Mouse (Mus musculus): ENCODE measurements around the gene Pitpna. TPM values are rescaled to one million over a fixed set of nuclear protein-coding genes. Genes with fewer than 3 reads are reported as not detected.
"Not testable (repeated sequence)": the region's sequence is repeated elsewhere in the genome, so short reads cannot be mapped to it uniquely, and the experiment has no call there.

The Pitpna gene
- polyA plus RNA-seq, 1 experiment from 2014 or later, result 101 TPM

- peaks cover 30% of the 10 kb centered on the region for H3K36me3 ChIP-seq
- peak overlapping the region; percentile 53; the same call in 1 of the 2 replicates for H3K9ac ChIP-seq
- no peak overlapping the region for H3K4me2 ChIP-seq
- no peaks in the 10 kb centered on the region for H3K27me3 ChIP-seq
- H3K9me3 ChIP-seq, result no peaks in the 10 kb centered on the region
- H3K4me1 ChIP-seq (replicated peaks), result peaks cover 38% of the 10 kb centered on the region
- no peak for ATAC-seq (ENCODE audit: low FRiP score)
- peak overlapping the region; percentile 40; the same call in 1 of the 2 replicates for H3K27ac ChIP-seq
- no peak overlapping the region for H3K4me3 ChIP-seq
- 65% methylated on average over 7 of the region's 7 CpGs for WGBS
These were observed 34.9 kb upstream of the Pitpna start for GRCm38 (mm10) chr11:75552906-75553482.

- peaks cover 19% of the 10 kb centered on the region for H3K4me1 ChIP-seq (replicated peaks)
- ATAC-seq (ENCODE audit: low FRiP score); H3K27ac ChIP-seq; H3K27me3 ChIP-seq; H3K9me3 ChIP-seq; H3K4me2 ChIP-seq; H3K9ac ChIP-seq; H3K4me3 ChIP-seq: not testable (repeated sequence)
- WGBS, result 96% methylated on average over 6 of the region's 6 CpGs
- peaks cover 42% of the 10 kb centered on the region for H3K36me3 ChIP-seq
These were observed 31.9 kb upstream of the Pitpna start for GRCm38 (mm10) chr11:75556006-75556405.

- no peak for ATAC-seq (ENCODE audit: low FRiP score)
- Histone ChIP-seq H3K36me3 (peaks cover 50% of the 10 kb centered on the region), H3K27ac (no peak overlapping the region), H3K4me3 (no peak overlapping the region), H3K9me3 (no peaks in the 10 kb centered on the region), H3K27me3 (no peaks in the 10 kb centered on the region), H3K9ac (no peak overlapping the region), H3K4me2 (no peak overlapping the region), H3K4me1 (replicated peaks) (peaks cover 8% of the 10 kb centered on the region)
- WGBS, result 67% methylated on average over 6 of the region's 6 CpGs
These were observed 30.8 kb upstream of the Pitpna start for GRCm38 (mm10) chr11:75557142-75557541.

- ATAC-seq (ENCODE audit: low FRiP score), result no peak
- peaks cover 59% of the 10 kb centered on the region for H3K36me3 ChIP-seq
- no peak overlapping the region for H3K9ac ChIP-seq
- no peaks in the 10 kb centered on the region for H3K9me3 ChIP-seq
- no peak overlapping the region for H3K4me2 ChIP-seq
- no peak overlapping the region for H3K4me3 ChIP-seq
- no peak overlapping the region for H3K27ac ChIP-seq
- no peaks in the 10 kb centered on the region for H3K4me1 ChIP-seq (replicated peaks)
- H3K27me3 ChIP-seq, result no peaks in the 10 kb centered on the region
- 93% methylated on average over 1 of the region's 1 CpGs for WGBS
These were observed 29.8 kb upstream of the Pitpna start for GRCm38 (mm10) chr11:75558101-75558500.

GRCm38 (mm10) chr11:75559870-75560504, 27.9 kb upstream of the Pitpna start:
- Histone ChIP-seq H3K4me3 (no peak overlapping the region), H3K9me3 (no peaks in the 10 kb centered on the region), H3K4me2 (no peak overlapping the region), H3K27ac (no peak overlapping the region), H3K36me3 (peaks cover 67% of the 10 kb centered on the region), H3K9ac (no peak overlapping the region), H3K27me3 (no peaks in the 10 kb centered on the region), H3K4me1 (replicated peaks) (no peaks in the 10 kb centered on the region)
- ATAC-seq (ENCODE audit: low FRiP score), result no peak
- WGBS, result 96% methylated on average over 8 of the region's 8 CpGs

- 83% methylated on average over 14 of the region's 14 CpGs for WGBS
- Histone ChIP-seq H3K27ac (no peak overlapping the region), H3K36me3 (peaks cover 74% of the 10 kb centered on the region), H3K27me3 (no peaks in the 10 kb centered on the region), H3K4me3 (no peak overlapping the region), H3K4me1 (replicated peaks) (no peaks in the 10 kb centered on the region), H3K9ac (no peak overlapping the region), H3K4me2 (no peak overlapping the region), H3K9me3 (no peaks in the 10 kb centered on the region)
- ATAC-seq (ENCODE audit: low FRiP score), result no peak
These were observed 27.1 kb upstream of the Pitpna start for GRCm38 (mm10) chr11:75560530-75561409.

- Histone ChIP-seq H3K9ac (no peak overlapping the region), H3K4me3 (no peak overlapping the region), H3K4me2 (no peak overlapping the region), H3K36me3 (peaks cover 81% of the 10 kb centered on the region), H3K27me3 (no peaks in the 10 kb centered on the region), H3K9me3 (no peaks in the 10 kb centered on the region), H3K27ac (no peak overlapping the region), H3K4me1 (replicated peaks) (no peaks in the 10 kb centered on the region)
- 88% methylated on average over 5 of the region's 5 CpGs for WGBS
- no peak for ATAC-seq (ENCODE audit: low FRiP score)
These were observed 26.5 kb upstream of the Pitpna start for GRCm38 (mm10) chr11:75561410-75561791.

- 89% methylated on average over 8 of the region's 8 CpGs for WGBS
- H3K4me2 ChIP-seq, result no peak overlapping the region
- H3K36me3 ChIP-seq, result peaks cover 80% of the 10 kb centered on the region
- no peak overlapping the region for H3K27ac ChIP-seq
- peaks cover 4% of the 10 kb centered on the region; the same call in 1 of the 2 replicates for H3K4me1 ChIP-seq (replicated peaks)
- no peak for ATAC-seq (ENCODE audit: low FRiP score)
- no peaks in the 10 kb centered on the region for H3K9me3 ChIP-seq
- no peak overlapping the region for H3K4me3 ChIP-seq
- H3K9ac ChIP-seq, result 0 out of 2 replicates have a peak overlapping the region, but pooled peaks have one; percentile 39
- H3K27me3 ChIP-seq, result no peaks in the 10 kb centered on the region
These were observed 25.1 kb upstream of the Pitpna start for GRCm38 (mm10) chr11:75562840-75563239.

- ATAC-seq (ENCODE audit: low FRiP score), result no peak
- Histone ChIP-seq H3K9me3 (no peaks in the 10 kb centered on the region), H3K4me2 (no peak overlapping the region), H3K27ac (peak overlapping the region; percentile 55; the same call in 1 of the 2 replicates), H3K36me3 (peaks cover 82% of the 10 kb centered on the region), H3K27me3 (no peaks in the 10 kb centered on the region), H3K4me3 (no peak overlapping the region), H3K9ac (no peak overlapping the region), H3K4me1 (replicated peaks) (peaks cover 4% of the 10 kb centered on the region; the same call in 1 of the 2 replicates)
- WGBS, result 76% methylated on average over 18 of the region's 18 CpGs
These were observed 23.9 kb upstream of the Pitpna start for GRCm38 (mm10) chr11:75563851-75564548.

GRCm38 (mm10) chr11:75565849-75566248, 22.0 kb upstream of the Pitpna start:
- no peak for ATAC-seq (ENCODE audit: low FRiP score)
- H3K9me3 ChIP-seq, result no peaks in the 10 kb centered on the region
- peaks cover 4% of the 10 kb centered on the region; the same call in 1 of the 2 replicates for H3K4me1 ChIP-seq (replicated peaks)
- no peak overlapping the region for H3K4me3 ChIP-seq
- no peak overlapping the region for H3K27ac ChIP-seq
- H3K27me3 ChIP-seq, result no peaks in the 10 kb centered on the region
- no peak overlapping the region for H3K9ac ChIP-seq
- 85% methylated on average over 2 of the region's 2 CpGs for WGBS
- no peak overlapping the region for H3K4me2 ChIP-seq
- peaks cover 95% of the 10 kb centered on the region for H3K36me3 ChIP-seq

GRCm38 (mm10) chr11:75566276-75567196, 21.4 kb upstream of the Pitpna start:
- Histone ChIP-seq H3K9ac (no peak overlapping the region; the same call in 1 of the 2 replicates), H3K27ac (no peak overlapping the region), H3K4me1 (replicated peaks) (peaks cover 9% of the 10 kb centered on the region), H3K9me3 (no peaks in the 10 kb centered on the region), H3K4me2 (no peak overlapping the region), H3K4me3 (no peak overlapping the region), H3K27me3 (no peaks in the 10 kb centered on the region), H3K36me3 (peaks cover 92% of the 10 kb centered on the region)
- WGBS, result 81% methylated on average over 13 of the region's 13 CpGs
- ATAC-seq (ENCODE audit: low FRiP score), result no peak

All from hindbrain, embryonic 13.5 days (tissue).